Mouse (Mus musculus): Measurements from ENCODE around the gene Ucma.

- TF ChIP-seq CTCF (IDR thresholded peaks at IDR 0.05) (no peak), EP300 (IDR thresholded peaks at IDR 0.05) (no peak)
These were observed 57.9 kb downstream of the Ucma start for GRCm38 (mm10) chr2:5033546-5034420.

All from lung, postnatal 0 days (tissue).